Mouse (Mus musculus): ENCODE results near the gene Eif4e. TPM values are rescaled to one million over a fixed set of nuclear protein-coding genes. Genes with fewer than 3 reads are reported as not detected.

Eif4e gene
- polyA plus RNA-seq, 1 experiment from 2014 or later = 286 TPM

DNA sequence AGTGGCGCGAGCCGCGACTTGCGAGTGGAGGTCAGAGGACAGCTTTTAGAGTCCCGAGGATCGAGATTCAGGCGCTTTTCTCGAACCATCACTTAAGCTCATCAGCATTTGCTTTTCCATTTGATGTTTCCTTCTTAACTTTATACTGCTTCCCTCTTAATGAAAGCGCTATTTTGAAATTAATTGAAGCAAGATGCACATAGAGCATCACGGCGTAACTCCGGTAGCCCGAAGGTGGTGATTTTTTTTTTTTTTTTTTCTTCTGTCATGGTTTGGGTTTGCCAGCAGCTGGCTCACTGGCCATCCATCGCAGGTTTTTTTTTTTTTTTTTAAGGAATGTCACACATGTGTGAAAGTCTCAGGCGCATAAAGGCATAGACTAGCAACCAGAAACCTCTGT, 2.3 kb downstream of the Eif4e start:
- ATAC-seq (replicated peaks; ENCODE audit: extremely low read depth, insufficient read depth, low FRiP score) = no peak
- no peaks in the 10 kb centered on the region for H3K9me3 ChIP-seq (replicated peaks; ENCODE audit: control insufficient read depth, low read length)
- no peaks in the 10 kb centered on the region for H3K36me3 ChIP-seq (ENCODE audit: control insufficient read depth, insufficient read depth)
- peak overlapping the region; percentile 94 for H3K4me2 ChIP-seq (ENCODE audit: low read depth, low read length)
- peaks cover 29% of the 10 kb centered on the region for H3K4me1 ChIP-seq (ENCODE audit: control insufficient read depth, insufficient read depth, low read length)
- WGBS = 2% methylated on average over 16 of the region's 16 CpGs
- no peak overlapping the region for H3K27ac ChIP-seq (ENCODE audit: low read length)
- peak overlapping the region; percentile 98 for H3K9ac ChIP-seq (ENCODE audit: low read length)
- H3K4me3 ChIP-seq (ENCODE audit: low read length) = peak overlapping the region; percentile 99
- H3K27me3 ChIP-seq (ENCODE audit: control insufficient read depth, insufficient read depth, low read length) = no peaks in the 10 kb centered on the region

DNA sequence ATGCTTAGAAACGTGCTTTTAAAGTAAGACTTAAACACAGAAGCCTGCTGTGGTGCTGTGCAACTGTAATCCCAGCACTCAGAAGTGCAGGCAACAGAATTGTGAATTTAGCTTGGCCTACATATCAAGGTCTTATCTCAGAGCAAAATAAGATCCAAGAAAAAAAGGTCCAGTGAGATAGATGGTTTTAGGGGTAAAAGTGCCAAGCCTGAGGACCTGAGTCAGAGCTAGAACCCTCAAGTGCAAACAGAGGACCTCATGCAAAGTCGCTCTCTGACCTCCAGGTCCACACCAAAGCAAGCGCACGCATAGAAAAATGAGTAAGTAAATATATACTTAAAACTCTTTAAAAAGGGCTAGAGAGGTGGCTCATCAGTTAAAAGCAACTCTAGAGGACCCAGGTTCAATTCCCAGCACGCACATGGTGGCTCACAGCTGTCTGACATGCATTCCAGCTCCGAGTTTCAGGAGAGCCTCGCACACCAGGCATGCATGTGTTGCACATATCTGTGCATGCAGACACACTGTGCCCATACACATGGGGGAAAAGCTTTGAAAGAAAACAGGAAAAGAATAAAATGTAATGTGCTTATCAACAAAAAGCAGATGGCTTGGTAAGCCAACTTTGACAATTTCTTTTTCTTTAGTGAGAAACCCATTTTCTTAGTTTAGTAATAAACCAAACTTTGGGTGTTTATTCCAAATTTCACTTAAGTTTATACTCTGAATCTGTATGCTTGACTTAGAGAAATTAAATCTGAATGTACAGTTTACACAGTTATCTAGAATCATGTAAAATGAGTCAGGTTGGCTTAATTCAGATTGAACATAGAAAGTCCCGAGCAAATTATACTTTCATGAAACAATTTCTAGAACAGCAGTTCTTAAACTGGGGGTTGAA, 4.8 kb downstream of the Eif4e start:
- Histone ChIP-seq H3K9ac (ENCODE audit: low read length) (no peak overlapping the region), H3K4me3 (ENCODE audit: low read length) (no peak overlapping the region), H3K4me2 (ENCODE audit: low read depth, low read length) (no peak overlapping the region), H3K27ac (ENCODE audit: low read length) (no peak overlapping the region), H3K27me3 (ENCODE audit: control insufficient read depth, insufficient read depth, low read length) (no peaks in the 10 kb centered on the region), H3K4me1 (ENCODE audit: control insufficient read depth, insufficient read depth, low read length) (peaks cover 28% of the 10 kb centered on the region), H3K9me3 (replicated peaks; ENCODE audit: control insufficient read depth, low read length) (no peaks in the 10 kb centered on the region), H3K36me3 (ENCODE audit: control insufficient read depth, insufficient read depth) (no peaks in the 10 kb centered on the region)
- ATAC-seq (replicated peaks; ENCODE audit: extremely low read depth, insufficient read depth, low FRiP score) = no peak
- WGBS = 76% methylated on average over 8 of the region's 8 CpGs

- no peak overlapping the region for H3K9ac ChIP-seq (ENCODE audit: low read length)
- no peak overlapping the region for H3K4me2 ChIP-seq (ENCODE audit: low read depth, low read length)
- WGBS = 55% methylated on average over 12 of the region's 12 CpGs
- no peak for ATAC-seq (replicated peaks; ENCODE audit: extremely low read depth, insufficient read depth, low FRiP score)
- peaks cover 26% of the 10 kb centered on the region for H3K4me1 ChIP-seq (ENCODE audit: control insufficient read depth, insufficient read depth, low read length)
- no peaks in the 10 kb centered on the region for H3K9me3 ChIP-seq (replicated peaks; ENCODE audit: control insufficient read depth, low read length)
- no peak overlapping the region for H3K27ac ChIP-seq (ENCODE audit: low read length)
- no peak overlapping the region for H3K4me3 ChIP-seq (ENCODE audit: low read length)
- peaks cover 4% of the 10 kb centered on the region; the same call in 1 of the 2 replicates for H3K36me3 ChIP-seq (ENCODE audit: control insufficient read depth, insufficient read depth)
- H3K27me3 ChIP-seq (ENCODE audit: control insufficient read depth, insufficient read depth, low read length) = no peaks in the 10 kb centered on the region
Measured at GRCm38 (mm10) chr3:138531479-138532181, 5.7 kb downstream of the Eif4e start.

GRCm38 (mm10) chr3:138532764-138533163, 6.8 kb downstream of the Eif4e start:
- H3K36me3 ChIP-seq (ENCODE audit: control insufficient read depth, insufficient read depth) = peaks cover 4% of the 10 kb centered on the region; the same call in 1 of the 2 replicates
- peaks cover 26% of the 10 kb centered on the region for H3K4me1 ChIP-seq (ENCODE audit: control insufficient read depth, insufficient read depth, low read length)
- WGBS = 61% methylated on average over 2 of the region's 2 CpGs
- H3K4me3 ChIP-seq (ENCODE audit: low read length) = no peak overlapping the region
- no peak for ATAC-seq (replicated peaks; ENCODE audit: extremely low read depth, insufficient read depth, low FRiP score)
- no peak overlapping the region for H3K4me2 ChIP-seq (ENCODE audit: low read depth, low read length)
- no peak overlapping the region for H3K27ac ChIP-seq (ENCODE audit: low read length)
- no peaks in the 10 kb centered on the region for H3K9me3 ChIP-seq (replicated peaks; ENCODE audit: control insufficient read depth, low read length)
- H3K27me3 ChIP-seq (ENCODE audit: control insufficient read depth, insufficient read depth, low read length) = no peaks in the 10 kb centered on the region
- no peak overlapping the region for H3K9ac ChIP-seq (ENCODE audit: low read length)

- H3K9me3 ChIP-seq (replicated peaks; ENCODE audit: control insufficient read depth, low read length) = no peaks in the 10 kb centered on the region
- H3K9ac ChIP-seq (ENCODE audit: low read length) = no peak overlapping the region
- WGBS = 93% methylated on average over 2 of the region's 2 CpGs
- no peak overlapping the region for H3K27ac ChIP-seq (ENCODE audit: low read length)
- no peak overlapping the region for H3K4me3 ChIP-seq (ENCODE audit: low read length)
- peaks cover 4% of the 10 kb centered on the region; the same call in 1 of the 2 replicates for H3K36me3 ChIP-seq (ENCODE audit: control insufficient read depth, insufficient read depth)
- H3K4me2 ChIP-seq (ENCODE audit: low read depth, low read length) = no peak overlapping the region
- no peaks in the 10 kb centered on the region for H3K27me3 ChIP-seq (ENCODE audit: control insufficient read depth, insufficient read depth, low read length)
- ATAC-seq (replicated peaks; ENCODE audit: extremely low read depth, insufficient read depth, low FRiP score) = no peak
- H3K4me1 ChIP-seq (ENCODE audit: control insufficient read depth, insufficient read depth, low read length) = peaks cover 14% of the 10 kb centered on the region
Measured at GRCm38 (mm10) chr3:138536031-138536430, 10.1 kb downstream of the Eif4e start.

DNA sequence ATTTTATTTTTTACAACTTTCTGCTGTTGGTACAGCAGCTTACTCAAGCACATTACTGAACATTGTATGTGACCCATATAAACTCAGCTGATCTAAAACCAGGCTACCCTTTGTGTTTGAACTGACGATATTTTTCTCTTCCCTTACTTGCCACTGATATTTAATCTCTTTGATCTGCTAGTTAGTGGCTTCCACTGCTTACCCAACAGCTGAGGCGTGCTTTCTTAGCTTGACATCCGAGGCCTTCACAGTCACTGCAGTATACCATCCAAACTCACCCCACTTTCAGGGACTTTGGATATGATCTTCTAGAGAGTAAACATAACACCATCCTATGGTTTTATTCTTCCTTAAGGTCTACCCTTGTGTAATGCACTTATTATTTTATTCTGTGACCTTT, 16.6 kb downstream of the Eif4e start:
- H3K4me3 ChIP-seq (ENCODE audit: low read length) = no peak overlapping the region
- H3K27me3 ChIP-seq (ENCODE audit: control insufficient read depth, insufficient read depth, low read length) = no peaks in the 10 kb centered on the region
- no peak overlapping the region for H3K27ac ChIP-seq (ENCODE audit: low read length)
- H3K4me1 ChIP-seq (ENCODE audit: control insufficient read depth, insufficient read depth, low read length) = peaks cover 23% of the 10 kb centered on the region
- no peak; the same call in 1 of the 2 replicates for ATAC-seq (replicated peaks; ENCODE audit: extremely low read depth, insufficient read depth, low FRiP score)
- H3K36me3 ChIP-seq (ENCODE audit: control insufficient read depth, insufficient read depth) = no peaks in the 10 kb centered on the region
- H3K9me3 ChIP-seq (replicated peaks; ENCODE audit: control insufficient read depth, low read length) = no peaks in the 10 kb centered on the region
- 48% methylated on average over 3 of the region's 3 CpGs for WGBS
- H3K9ac ChIP-seq (ENCODE audit: low read length) = no peak overlapping the region
- H3K4me2 ChIP-seq (ENCODE audit: low read depth, low read length) = no peak overlapping the region

DNA sequence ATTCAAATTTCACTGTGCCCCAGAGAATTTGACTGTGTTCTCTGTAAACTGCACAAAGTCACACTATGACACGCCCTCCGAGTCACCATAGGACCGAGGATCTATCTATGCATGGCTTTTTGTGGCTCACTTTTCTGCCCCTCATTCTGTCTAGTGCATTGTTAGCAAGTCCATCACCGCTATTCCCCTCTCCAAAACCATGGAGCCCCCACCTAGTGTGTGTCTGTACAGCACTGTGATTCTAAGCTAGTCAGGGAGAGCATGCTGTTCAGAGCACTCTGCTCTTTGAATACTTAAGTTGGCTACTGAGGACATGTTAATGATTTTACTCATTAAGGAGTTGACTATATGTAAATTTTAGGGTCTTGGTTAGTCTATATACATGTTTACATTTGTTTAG, 18.1 kb downstream of the Eif4e start:
- Histone ChIP-seq H3K27ac (ENCODE audit: low read length) (no peak overlapping the region), H3K4me2 (ENCODE audit: low read depth, low read length) (no peak overlapping the region), H3K4me3 (ENCODE audit: low read length) (no peak overlapping the region), H3K9ac (ENCODE audit: low read length) (no peak overlapping the region), H3K27me3 (ENCODE audit: control insufficient read depth, insufficient read depth, low read length) (no peaks in the 10 kb centered on the region), H3K36me3 (ENCODE audit: control insufficient read depth, insufficient read depth) (no peaks in the 10 kb centered on the region), H3K9me3 (replicated peaks; ENCODE audit: control insufficient read depth, low read length) (no peaks in the 10 kb centered on the region), H3K4me1 (ENCODE audit: control insufficient read depth, insufficient read depth, low read length) (peaks cover 19% of the 10 kb centered on the region)
- ATAC-seq (replicated peaks; ENCODE audit: extremely low read depth, insufficient read depth, low FRiP score) = no peak
- WGBS = 84% methylated on average over 4 of the region's 4 CpGs

DNA sequence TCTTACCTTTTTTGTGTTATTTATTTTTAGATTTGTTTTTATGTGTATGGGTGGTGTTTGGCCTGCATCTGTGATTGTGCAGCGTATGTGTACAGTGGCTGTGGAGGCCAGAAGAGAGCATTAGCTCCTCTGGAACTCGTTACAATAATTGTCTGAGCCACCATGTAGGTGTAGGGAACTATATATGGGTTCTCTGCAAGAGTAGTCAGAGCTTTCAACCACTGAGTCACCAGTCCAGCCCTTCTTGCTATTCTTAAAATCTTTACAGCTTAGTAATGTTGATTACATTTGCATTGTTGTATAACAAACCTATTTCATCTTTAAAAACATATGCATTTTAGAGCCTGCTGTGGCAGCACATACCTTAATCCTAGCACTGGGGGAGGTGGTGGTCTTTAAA, 20.7 kb downstream of the Eif4e start:
- Histone ChIP-seq H3K27ac (ENCODE audit: low read length) (no peak overlapping the region), H3K4me2 (ENCODE audit: low read depth, low read length) (no peak overlapping the region), H3K4me1 (ENCODE audit: control insufficient read depth, insufficient read depth, low read length) (peaks cover 13% of the 10 kb centered on the region), H3K4me3 (ENCODE audit: low read length) (no peak overlapping the region), H3K36me3 (ENCODE audit: control insufficient read depth, insufficient read depth) (peaks cover 12% of the 10 kb centered on the region), H3K9me3 (replicated peaks; ENCODE audit: control insufficient read depth, low read length) (no peaks in the 10 kb centered on the region), H3K9ac (ENCODE audit: low read length) (no peak overlapping the region), H3K27me3 (ENCODE audit: control insufficient read depth, insufficient read depth, low read length) (no peaks in the 10 kb centered on the region)
- WGBS = 77% methylated on average over 2 of the region's 2 CpGs
- ATAC-seq (replicated peaks; ENCODE audit: extremely low read depth, insufficient read depth, low FRiP score) = no peak

DNA sequence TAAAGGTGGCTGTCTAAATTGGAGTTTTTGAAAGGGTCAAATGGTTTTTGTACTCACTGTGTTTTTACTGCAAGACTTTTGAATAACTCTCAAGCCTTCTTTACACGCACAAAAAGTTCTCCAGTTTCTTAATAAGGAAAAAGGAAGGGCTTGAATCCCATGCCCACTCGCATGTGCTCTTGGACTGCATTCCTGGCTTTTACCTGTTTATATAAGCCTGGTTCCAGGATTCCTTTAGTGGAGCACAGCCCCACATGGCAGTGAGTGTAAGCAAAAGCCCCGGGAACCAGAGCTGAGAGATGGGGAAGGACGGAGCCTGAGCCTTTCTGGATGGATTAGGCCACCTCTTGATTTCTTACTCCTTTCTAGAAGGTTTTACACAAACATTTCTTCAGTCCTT, 23.1 kb downstream of the Eif4e start:
- Histone ChIP-seq H3K4me2 (ENCODE audit: low read depth, low read length) (no peak overlapping the region), H3K36me3 (ENCODE audit: control insufficient read depth, insufficient read depth) (peaks cover 17% of the 10 kb centered on the region), H3K9me3 (replicated peaks; ENCODE audit: control insufficient read depth, low read length) (no peaks in the 10 kb centered on the region), H3K27ac (ENCODE audit: low read length) (no peak overlapping the region), H3K4me1 (ENCODE audit: control insufficient read depth, insufficient read depth, low read length) (peaks cover 2% of the 10 kb centered on the region), H3K9ac (ENCODE audit: low read length) (no peak overlapping the region), H3K4me3 (ENCODE audit: low read length) (no peak overlapping the region), H3K27me3 (ENCODE audit: control insufficient read depth, insufficient read depth, low read length) (no peaks in the 10 kb centered on the region)
- ATAC-seq (replicated peaks; ENCODE audit: extremely low read depth, insufficient read depth, low FRiP score) = no peak
- 76% methylated on average over 4 of the region's 4 CpGs for WGBS
